Mouse (Mus musculus): ENCODE measurements at regions not wholly inside any gene's neighbourhood (a gene's known extent, or its start where the extent isn't known, plus 50 kb on each side); places are given as distances from the start of the nearest gene placed in this dataset.
A peak's percentile ranks its signal among the peaks of the same experiment; 100 is the strongest.

DNA sequence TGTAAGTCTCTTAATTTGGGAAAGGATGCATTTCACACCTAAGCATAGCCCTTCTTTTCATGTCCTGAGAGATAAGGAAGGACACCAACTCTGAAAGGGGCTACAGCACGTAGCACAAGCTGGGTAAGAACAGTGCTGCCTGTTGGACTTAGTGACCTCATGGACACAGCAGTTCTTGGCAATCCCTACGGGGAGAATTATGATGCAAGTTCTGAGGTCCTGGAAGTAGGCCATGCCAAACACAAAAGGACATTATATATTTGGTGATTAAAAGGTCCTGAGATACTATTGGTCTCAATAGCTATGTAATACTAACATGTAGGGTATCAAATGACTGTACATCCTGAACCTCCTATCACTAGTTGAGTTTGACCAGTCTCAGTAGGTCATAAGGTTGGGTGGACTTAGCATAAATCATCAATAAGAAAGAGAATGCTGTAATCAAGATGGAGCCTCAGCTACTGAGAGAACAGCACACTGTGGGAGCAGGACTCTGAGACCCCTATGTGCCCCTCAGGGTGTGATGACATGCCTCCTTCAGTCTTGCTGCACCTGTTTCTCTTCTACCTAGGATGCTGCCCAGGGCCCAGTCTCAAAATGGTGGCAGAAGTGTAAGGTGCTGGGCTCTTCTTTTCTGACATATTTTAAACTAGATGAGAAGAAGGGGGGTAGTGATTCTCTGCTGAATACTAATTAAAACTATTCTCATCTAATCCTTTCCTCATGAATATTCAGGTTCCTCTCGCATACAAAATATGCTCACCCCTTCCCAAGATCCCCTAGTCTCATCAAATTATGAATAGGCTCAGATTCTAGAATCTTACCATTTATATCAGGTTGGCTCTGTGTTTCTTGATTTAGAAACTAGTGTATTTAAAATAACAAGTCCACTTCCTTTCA is 277.5 kb upstream of the Camk1g start:
- DNase-seq (ENCODE audit: low spot score), result no peak

DNA sequence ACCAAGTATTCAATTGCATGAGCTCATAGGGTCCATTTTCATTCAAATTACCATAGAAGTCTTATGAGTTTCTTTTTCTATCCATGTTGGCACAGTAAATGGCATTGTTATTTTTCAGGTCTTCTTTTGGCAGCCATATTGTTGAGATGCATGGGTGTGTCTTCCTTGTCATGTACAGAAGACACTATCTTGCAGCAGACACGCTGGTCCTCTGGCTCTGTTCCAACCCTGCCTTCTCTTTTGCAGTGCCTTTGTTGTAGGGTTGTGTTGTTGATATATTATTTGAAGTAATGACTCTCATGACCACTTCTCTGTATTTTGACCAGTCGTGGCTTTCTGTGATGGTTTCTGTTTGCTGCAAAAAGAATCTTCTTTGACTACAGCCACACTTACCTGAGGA is 274.4 kb upstream of the Camk1g start:
- no peak for DNase-seq (ENCODE audit: low spot score)

DNA sequence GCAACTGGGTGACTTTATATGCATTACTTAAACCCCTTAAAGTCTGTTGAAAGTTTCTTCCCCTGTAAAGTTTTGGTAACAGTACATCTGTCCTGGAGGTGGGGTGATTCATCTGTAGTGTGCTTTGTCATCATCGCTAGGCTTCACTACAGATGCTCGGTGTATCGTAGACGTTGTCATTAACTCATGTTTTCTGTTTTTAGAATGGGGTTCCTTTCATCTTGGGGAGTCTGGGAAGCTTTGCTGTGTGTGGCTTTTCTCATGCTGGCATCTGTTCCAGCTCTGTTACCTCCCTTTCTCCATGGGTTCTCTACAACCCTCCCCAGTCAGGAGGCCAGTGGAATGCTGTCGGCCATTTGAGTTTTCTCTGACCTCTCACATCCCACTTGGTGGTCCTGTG is 266.4 kb upstream of the Camk1g start:
- no peak for DNase-seq (ENCODE audit: low spot score)

DNA sequence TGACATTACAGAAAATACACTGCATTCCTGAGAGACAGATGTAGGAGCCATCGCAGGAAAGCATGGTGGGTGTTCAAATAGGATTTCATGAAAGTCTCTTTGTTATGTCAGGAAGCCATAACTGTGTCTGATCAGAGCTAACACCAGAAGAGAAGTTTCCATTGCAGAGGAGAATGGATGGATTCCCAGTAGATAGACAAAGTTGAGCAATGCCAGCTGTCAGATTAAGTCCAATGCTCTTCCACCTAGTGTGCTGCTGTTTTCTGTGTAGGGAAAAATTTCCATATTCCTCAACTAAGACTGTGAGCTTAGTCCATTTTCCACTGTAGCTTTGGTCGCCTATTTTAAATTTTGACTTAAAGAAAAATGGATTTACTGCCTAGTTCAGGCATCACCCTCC is 262.0 kb upstream of the Camk1g start:
- no peak for DNase-seq (ENCODE audit: low spot score)

DNA sequence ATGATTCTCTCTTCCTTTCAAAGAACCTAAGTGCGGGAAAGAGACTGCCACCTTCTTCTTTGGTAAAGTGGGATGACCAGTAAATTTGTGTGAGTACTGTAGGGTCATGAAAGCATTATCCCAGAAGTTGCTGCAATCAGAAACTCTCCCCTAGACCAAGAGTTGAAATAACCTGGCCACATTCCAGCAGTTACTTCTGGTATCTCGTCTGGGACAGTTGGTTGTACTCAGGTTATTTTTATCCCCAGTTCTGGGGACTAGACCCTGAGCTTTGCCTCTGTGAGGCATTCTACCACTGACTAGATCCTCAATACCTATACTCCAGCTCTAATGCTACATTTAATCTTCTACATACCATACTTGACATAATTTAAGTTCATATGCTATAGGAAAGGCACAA is 259.8 kb upstream of the Camk1g start:
- no peak for DNase-seq (ENCODE audit: low spot score)

DNA sequence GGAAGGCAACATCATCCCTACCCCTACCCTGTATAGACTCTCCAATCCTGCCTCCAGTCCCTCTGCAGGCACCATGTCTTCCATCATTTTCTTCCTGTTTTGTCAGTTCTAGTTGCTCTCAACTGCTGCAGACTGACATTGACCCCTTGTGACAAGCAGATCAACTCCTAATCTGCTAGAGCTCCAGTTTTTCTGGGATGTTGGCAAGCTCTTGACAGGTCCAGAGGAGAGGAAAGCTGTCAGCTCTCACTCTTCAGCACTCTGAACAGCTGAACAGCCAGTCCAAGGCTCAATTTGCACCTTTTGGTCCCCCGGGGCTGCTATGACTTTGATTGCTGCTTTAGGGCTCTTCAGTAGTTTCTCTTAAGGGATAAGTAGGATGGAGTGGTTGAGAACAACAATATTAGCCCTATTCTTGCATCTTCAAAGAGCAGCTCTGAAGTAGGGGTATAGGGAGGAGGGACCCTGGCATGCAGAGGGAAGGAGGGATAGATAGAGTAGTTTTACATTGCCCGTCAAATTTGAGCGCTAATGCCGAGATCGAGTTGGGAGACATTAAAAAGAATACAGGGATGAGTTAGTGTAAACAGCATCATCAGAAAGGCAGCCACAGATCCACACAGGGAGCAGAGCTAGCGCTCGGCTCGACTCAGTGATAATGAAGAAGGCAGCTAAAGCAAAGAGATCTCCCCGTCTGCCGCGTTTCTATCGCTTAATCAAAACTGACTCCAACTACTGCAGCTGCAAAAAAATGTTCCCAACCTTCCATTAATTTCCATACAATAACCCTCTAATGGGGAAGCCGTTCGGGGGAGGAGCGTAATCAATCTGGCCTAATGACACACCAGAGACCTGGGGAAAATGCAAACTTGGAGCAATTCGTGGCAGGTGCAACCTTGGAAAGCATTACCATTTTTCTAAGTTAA is 257.1 kb upstream of the Camk1g start:
- no peak for DNase-seq (ENCODE audit: low spot score)

DNA sequence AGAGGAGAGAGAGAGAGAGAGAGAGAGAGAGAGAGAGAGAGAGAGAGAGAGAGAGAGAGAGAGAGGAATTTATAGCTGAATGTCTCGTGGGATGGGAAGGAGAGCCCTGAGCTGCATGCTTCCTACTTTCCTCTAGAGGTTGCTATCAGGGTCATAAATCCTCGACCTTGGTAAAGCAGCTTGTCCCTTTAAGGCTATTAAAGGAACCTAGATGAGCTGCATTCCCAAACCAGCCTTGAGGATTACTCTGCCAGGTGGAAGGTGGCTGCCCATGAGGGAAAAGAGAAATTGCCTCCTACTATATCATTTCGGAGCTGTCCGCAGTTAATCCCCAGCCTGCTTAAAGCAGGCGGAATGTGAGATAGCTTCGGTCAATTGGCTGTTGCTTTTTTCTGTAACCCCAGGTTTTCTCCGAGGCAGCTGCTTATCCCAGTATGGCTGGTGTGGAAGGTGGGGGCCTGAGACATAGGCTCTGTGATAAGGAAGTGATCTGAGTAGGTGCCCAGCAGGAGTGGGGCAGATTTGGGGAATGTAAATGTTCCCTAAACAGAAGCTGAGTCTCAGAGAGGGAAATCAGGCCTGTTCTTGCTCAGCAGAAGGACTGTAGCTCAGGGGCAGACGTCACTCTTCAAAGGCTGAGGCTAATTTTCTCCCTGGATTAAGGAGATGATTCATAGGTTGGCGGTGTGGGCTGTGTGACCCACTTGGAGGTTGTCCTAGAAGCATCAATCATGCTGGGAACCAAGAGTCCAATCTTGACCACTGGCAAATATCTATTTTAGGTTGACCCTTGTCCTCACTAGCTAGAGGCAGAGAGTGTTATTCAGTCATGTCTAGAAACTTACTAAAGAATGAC is 255.2 kb upstream of the Camk1g start:
- DNase-seq (ENCODE audit: low spot score), result no peak

DNA sequence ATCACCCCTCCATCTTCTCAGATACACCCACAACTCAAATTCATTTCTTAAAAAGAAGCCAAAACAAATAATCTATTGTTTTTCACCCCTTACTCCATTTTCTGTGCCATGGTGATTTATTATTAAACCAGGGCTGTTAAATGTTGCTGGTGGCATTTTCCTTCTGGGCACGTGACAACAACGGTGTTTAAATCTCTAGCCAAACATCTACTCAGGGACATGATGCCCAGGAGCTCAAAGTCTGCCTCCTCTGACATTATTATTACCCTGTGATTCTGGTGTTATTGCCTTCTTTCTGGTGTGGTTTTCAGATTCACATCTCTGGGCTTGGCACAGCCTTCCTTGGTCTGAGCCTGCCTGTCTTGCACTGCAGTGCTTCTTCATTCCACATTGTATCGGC is 253.5 kb upstream of the Camk1g start:
- DNase-seq (ENCODE audit: low spot score), result no peak

DNA sequence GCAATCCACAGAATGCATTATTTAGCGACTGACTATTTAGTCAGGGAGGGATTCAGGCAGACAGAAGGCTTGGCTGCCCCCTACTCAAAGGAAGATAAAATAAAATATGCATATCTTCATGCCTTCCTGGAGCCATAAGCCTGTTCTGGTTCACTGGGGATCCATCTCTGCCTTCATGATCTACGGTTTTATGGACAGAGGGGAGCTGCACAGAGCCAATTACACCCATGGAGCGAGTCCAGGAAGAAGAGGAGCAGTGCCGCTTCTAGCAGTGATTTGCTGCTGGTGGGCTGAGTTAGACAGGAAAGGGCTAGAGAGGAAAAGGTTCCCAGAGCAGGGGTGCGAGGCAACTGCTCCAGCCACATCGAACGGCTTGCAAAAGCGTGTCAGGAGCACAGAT is 248.2 kb upstream of the Camk1g start:
- DNase-seq (ENCODE audit: low spot score), result no peak

DNA sequence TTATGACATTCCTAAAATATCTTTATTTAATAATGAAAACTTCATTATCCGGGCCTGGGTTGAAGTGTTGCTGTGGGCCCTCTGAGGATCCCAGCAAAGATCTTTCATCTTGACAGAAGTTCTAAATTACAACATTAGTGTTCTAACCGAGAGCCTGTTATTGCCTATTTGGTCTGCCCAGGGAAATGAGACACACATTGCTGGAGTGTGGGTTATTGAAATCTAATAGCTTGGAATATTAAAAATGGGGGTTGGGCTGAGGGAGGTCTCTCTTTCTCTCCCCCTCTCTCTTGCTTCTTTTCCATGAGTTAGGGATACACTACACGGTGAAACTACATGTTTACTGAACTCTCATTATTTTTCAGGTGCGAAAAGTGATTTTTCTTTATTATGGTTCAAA is 240.4 kb upstream of the Camk1g start:
- DNase-seq (ENCODE audit: low spot score), result no peak

DNA sequence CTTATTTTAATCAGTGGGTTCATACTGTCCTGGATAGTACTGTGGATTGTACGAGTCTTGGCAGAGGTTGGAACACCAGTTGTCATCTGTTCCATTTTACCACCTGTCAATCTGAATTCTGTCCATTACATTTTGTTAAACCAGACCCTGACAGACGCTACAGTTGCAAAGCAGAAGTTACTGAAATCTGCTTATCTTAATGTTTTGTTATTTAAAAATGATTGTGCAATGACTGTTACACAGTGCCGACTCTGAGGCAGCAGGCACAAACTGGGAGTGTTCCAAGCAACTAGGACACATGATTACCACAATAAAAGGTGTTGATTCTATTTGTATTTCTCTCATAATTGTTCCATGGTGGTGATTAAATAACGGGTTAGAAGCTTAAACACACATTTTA is 229.8 kb upstream of the Camk1g start:
- DNase-seq (ENCODE audit: low spot score), result no peak

DNA sequence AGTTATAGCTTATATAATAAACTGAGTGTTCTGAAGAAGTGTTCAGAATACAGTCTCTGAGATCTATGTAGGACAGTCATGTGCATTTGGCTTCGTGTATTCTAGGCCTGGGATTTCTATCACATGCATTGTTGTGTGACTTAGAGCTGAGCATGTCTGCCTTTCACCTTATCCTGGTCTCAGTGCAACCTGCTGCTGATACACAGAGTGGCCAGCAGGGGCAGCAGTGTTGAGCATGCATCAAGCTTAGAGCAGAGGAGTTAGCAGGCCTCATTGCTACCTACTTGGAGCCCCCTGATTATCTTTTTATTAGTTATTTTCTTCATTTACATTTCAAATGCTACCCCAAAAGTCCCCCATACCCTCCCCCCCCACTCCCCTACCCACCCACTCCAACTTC is 229.1 kb upstream of the Camk1g start:
- DNase-seq (ENCODE audit: low spot score), result no peak

DNA sequence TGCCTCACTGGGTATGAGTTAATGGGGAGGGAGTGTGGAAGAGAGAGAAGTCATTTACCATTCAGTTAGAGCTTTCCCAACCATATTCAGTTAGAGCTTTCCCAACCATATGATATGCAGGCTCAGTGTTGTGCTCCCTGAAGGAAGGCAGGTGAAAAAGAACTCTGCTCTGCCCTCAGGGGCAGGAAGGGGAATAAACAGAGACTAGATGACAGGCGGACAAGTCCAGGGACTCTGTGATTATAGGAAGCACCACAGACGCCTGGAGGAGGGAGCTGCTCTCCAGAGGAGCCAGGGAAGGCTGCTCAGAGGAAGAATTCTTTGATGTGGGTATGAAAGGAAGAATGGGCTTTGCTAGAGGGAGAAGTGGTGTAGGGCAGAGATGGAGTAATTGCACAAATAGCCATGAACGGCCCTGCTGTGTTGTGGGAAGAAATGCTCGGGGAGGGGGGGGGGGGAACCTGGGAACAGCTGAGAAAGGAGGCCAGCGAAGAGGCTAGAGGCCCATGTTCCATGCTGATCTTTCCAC is 220.3 kb upstream of the Camk1g start:
- no peak for DNase-seq (ENCODE audit: low spot score)

DNA sequence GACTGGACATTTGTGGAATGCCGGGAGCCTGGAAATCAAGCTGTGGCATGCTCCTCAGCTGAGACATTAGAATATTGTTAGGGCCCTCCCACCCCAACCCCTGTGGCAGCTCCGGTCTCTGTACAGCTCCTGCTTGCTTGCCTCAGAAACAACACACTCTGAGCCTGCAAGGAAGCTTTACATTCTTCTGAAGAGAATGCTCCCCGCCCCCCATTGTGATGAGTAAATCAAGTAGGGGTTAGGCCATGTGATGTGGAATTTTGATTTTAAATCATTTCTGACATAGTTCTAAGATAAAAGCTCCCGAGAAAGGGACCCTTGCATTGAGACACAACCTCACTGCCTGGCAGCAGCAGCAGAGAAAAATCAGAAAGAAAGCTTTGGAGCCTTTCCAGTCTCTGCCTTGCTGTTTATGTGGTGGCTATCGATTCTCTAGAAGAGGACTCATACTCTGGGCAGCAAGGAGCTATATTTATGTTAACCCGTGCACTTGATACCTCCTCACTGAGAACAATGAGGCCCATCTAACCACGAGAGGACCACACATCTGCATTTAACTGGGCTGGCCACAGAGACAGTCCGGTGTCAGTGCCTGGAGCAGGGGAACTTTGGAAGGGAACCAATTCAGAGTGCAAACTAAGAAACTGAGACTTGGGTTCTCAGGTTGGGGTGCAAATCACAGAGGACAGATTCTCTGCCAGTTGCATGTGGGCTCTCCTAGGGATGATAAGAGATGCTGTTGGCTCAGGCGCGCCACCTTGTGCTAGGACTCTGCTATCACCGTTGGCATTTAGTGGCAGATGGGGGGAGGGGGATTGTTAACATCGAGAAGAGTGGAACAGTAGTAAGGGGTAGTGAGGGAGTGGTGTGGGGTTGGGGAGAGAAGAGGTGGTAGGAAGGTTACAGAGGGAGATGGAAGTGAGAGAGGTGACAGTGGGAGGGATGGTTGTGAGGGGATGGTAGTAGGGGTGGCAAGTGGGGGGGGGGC is 218.7 kb upstream of the Camk1g start:
- peak; percentile 54 for DNase-seq (ENCODE audit: low spot score)

DNA sequence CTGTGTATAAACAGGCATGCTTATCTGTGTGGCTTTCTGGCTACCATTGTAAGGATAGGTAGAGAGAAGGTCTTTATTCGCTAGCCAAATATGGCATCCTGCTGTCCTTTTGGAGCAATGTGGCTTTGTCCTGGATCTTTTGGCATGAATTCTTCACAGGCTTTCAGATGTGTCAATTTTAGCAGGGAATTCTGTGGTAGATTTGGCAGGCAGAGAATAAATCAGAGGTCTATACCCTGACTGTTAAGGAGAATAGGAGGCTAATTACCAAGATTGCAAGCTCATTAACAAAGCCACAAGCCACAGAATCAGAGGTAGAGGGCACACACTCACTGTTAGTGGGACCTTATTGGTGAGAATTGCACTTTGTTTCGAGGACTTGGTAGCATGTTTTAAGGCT is 217.2 kb upstream of the Camk1g start:
- DNase-seq (ENCODE audit: low spot score), result no peak

DNA sequence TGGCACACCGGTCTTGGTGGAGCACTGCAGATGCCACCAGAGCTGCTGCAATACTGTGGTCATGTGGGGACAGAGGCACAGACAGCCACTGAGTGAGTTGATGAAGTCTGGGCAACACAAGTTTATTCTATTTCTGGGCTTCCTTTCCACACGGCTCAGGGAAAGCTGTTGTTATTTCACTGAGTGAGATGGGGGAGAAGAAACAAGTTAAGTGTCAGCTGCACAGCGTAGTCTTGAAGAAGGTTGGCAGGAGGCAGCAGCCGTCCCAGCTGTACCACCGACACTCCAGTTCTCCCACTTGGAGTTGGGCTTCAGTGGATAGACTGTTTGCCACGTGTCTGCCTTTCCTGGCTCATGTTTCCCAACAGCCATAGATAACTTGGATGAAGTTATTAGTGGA is 216.8 kb upstream of the Camk1g start:
- DNase-seq (ENCODE audit: low spot score), result no peak

DNA sequence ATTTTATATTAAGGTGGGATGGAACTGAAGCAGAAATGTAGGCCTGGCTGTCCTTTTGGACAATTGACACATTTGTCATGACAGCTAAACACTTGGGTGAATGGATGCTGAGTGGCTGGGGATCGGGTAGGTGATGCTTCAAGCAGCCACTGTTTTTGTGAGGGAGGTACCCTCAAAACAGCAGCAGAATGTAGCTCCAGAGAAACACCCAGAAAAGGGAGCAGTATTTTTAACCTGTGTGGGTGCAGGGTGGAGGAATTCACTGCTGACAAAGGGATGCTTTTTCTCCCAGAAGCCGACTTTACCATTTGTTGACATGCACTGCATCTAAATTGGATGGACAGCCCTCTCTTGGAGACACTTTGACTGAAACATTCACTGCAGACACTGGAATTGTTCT is 213.7 kb upstream of the Camk1g start:
- no peak for DNase-seq (ENCODE audit: low spot score)

DNA sequence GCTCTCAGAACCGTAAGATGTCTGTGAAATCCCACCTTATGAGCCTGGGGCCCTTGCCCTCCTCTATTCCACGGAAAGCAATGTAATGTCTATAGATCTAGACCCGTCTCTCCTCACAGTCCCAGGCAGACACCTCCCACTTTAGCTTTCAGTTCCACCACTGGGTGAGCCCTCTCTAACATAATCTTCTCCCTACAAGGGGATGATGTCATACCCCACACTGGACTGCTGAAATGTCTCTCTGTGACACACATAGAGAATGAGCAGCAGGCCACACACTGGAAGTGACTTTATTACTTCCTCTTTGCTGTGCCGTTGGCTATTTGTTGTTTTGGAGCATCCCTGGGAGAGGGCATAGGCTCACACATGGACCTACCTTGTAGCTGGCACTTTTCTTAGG is 210.3 kb upstream of the Camk1g start:
- DNase-seq (ENCODE audit: low spot score), result no peak

DNA sequence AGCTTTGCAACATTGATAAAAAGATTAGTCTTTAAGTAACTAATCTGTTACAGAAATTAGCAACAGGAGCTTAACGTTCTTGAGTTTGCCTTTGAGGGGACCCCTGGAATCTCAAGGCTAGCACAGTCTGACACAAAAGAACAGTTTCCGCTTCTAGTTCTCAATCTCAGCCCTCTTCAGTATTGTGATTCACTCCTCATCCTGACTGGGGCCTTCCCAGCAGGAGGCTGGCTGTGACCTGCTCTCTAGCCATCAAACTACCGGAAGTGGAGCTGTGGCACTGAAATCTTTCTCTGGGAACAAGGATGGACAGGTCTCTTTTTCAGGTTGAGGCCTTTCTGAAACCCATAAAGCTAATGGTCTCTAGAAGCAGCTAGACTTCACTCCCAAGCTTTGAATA is 209.6 kb upstream of the Camk1g start:
- no peak for DNase-seq (ENCODE audit: low spot score)

DNA sequence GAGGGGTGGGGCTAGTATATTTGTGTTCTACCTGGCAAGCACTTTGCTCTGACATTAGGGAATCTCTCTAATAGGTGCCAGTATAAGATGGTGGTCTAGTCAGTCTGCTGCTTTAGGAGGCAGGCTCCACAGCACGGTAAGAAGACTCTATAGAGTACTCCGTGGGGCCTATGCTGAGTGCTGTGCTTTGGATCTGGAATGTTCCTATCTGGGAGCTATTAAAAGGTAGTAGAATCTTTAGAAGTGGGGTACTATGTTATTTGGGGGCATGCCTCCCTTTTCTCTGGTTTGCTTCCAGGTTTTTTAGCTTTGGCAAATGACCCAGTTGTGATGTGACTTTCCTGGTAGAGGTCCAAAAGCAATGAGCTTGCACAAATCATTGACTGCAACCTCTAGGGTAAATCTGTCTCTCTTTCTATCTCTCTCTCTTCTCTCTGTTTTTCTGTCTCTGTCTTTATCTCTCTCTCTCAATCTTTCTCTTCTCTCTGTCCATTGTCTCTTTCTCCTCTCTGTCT is 208.6 kb upstream of the Camk1g start:
- DNase-seq (ENCODE audit: low spot score), result no peak

DNA sequence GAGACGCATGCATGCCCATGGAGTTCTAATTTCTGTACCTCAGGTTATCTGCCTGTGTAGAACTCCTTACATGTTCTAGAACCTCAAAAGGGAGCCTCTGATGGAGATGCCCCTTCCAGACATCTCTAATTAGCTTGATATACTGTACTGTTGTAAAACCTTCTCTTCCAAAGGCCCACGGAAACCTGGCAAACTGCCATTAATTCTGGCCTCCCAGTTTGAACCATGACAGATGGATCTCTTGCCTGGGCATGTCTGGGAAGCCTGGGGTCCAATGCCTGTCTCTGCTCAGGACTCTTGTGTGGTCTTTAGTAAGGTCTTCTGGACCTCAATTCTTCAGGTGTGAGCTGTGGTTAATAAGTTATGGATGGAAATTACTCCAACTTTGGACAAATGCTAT is 207.7 kb upstream of the Camk1g start:
- DNase-seq (ENCODE audit: low spot score), result no peak
